Mouse (Mus musculus): ENCODE results near the gene Arv1.

DNA sequence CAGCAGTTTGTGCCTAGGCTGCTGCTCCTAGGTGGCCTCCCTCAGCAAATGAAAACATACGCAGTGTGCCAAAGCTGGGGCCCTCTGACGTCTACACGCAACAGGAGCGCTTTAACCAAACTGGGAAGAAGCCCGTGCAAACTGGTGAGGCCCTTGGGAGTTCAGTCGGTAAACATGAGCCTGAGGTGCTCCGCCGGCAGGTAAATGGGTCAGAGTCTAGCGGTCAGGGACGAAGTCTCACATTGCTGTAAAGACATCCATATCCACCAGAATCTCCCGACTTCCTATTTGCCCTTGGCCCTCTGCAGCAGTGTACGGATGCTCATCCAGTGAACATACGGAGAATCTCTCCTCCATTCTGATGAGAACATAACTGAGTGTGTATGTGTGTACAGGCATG, 24.7 kb downstream of the Arv1 start:
- no peak for TF ChIP-seq CTCF (IDR thresholded peaks at IDR 0.05; ENCODE audit: low read depth, low read length)
- TF ChIP-seq GATA1 (IDR thresholded peaks at IDR 0.05; ENCODE audit: borderline replicate concordance, low read length): no peak
